Mouse (Mus musculus) embryonic facial prominence, embryonic 11.5 days (tissue): ENCODE results near the gene Pfdn5. TPM values are rescaled to one million over a fixed set of nuclear protein-coding genes. Genes with fewer than 3 reads are reported as not detected.

ENCODE experiments used
- ATAC-seq: fragments of 200-750 bp; cut with Nextera tagmentation; replicated peaks from 2 replicates; pipeline ENCODE4 v1.8.0; 2017; ENCODE audit warnings: low read depth; ENCODE audit not compliant: insufficient number of reproducible peaks, low FRiP score, low TSS enrichment
- DNase-seq: peaks from one replicate; pipeline ENCODE4 v3.0.0-alpha.2; 2015; ENCODE audit warnings: low spot score
- H3K27ac ChIP-seq: fragments of 300-500 bp; sonication (generic); replicated peaks from 2 replicates; pipeline ENCODE4 v1.5.1; 2014; ENCODE audit warnings: mild to moderate bottlenecking, low read depth, low read length, control low read depth
- H3K27me3 ChIP-seq: fragments of 300-500 bp; sonication (generic); 2 replicates; pipeline ENCODE4 v1.6.1; 2014; ENCODE audit warnings: mild to moderate bottlenecking, low read length, moderate library complexity, mixed read lengths; ENCODE audit not compliant: control insufficient read depth, insufficient read depth
- H3K36me3 ChIP-seq: fragments of 300-500 bp; sonication (generic); replicated peaks from 2 replicates; pipeline ENCODE4 v1.6.1; 2014; ENCODE audit warnings: low read depth, mild to moderate bottlenecking, low read length, moderate library complexity, mixed read lengths; ENCODE audit not compliant: control insufficient read depth, insufficient read depth
- H3K4me1 ChIP-seq: fragments of 300-500 bp; sonication (generic); 2 replicates; pipeline ENCODE4 v1.6.1; 2014; ENCODE audit warnings: low read length, mixed read lengths; ENCODE audit not compliant: control insufficient read depth, insufficient read depth
- H3K4me2 ChIP-seq: fragments of 300-500 bp; sonication (generic); 2 replicates; pipeline ENCODE4 v1.6.1; 2014; ENCODE audit warnings: low read depth, mild to moderate bottlenecking, control low read depth, low read length, moderate library complexity
- H3K4me3 ChIP-seq: fragments of 300-500 bp; sonication (generic); 2 replicates; pipeline ENCODE4 v1.5.1; 2014; ENCODE audit warnings: low read depth, low read length, control low read depth
- H3K9ac ChIP-seq: fragments of 300-500 bp; sonication (generic); replicated peaks from 2 replicates; pipeline ENCODE4 v1.6.1; 2014; ENCODE audit warnings: mild to moderate bottlenecking, control low read depth, low read length
- H3K9me3 ChIP-seq: fragments of 300-500 bp; sonication (generic); replicated peaks from 2 replicates; pipeline ENCODE4 v1.6.1; 2016; ENCODE audit warnings: mild to moderate bottlenecking, low read length, inconsistent platforms, mixed read lengths; ENCODE audit not compliant: control insufficient read depth
- WGBS: fragments of 180-500 bp; shearing (Covaris S2); extraction: QIAGEN DNeasy Blood & Tissue Kit; methylation state at CpG from one replicate; pipeline ENCODE4 v1.1.7; 2014; 5-methylcytosine and 5-hydroxymethylcytosine counted together
- polyA plus RNA-seq: library from polyadenylated mRNA; unstranded; fragments of >200 nt; fragmentation: Nextera tagmentation; extraction: Ambion mirVana; gene quantifications from 2 replicates; pipeline ENCODE4 v1.2.1, GENCODE M21; 2014

The Pfdn5 gene
- polyA plus RNA-seq, 1 experiment from 2014 or later, result 453 TPM

- H3K9me3 ChIP-seq, result no peaks in the 10 kb centered on the region
- H3K27me3 ChIP-seq, result no peaks in the 10 kb centered on the region
- no peaks in the 10 kb centered on the region for H3K36me3 ChIP-seq
- no peaks in the 10 kb centered on the region for H3K4me1 ChIP-seq
- DNase-seq (peak; percentile 59), ATAC-seq (no peak)
- H3K27ac ChIP-seq, result no peak overlapping the region
- no peak overlapping the region for H3K4me3 ChIP-seq
- no peak overlapping the region for H3K9ac ChIP-seq
- H3K4me2 ChIP-seq, result no peak overlapping the region
Measured at GRCm38 (mm10) chr15:102287395-102287794, 38.5 kb upstream of the Pfdn5 start.

- Histone ChIP-seq H3K4me2 (peak within 1 kb of the TSS; percentile 84), H3K27me3 (no peaks in the 10 kb centered on the region), H3K9me3 (no peaks in the 10 kb centered on the region), H3K4me3 (peak within 1 kb of the TSS; percentile 82), H3K36me3 (peaks cover 9% of the 10 kb centered on the region), H3K9ac (peak within 1 kb of the TSS; percentile 69), H3K4me1 (no peaks in the 10 kb centered on the region; the same call in 1 of the 2 replicates), H3K27ac (0 out of 2 replicates have a peak within 1 kb of the TSS, but pooled peaks have one; percentile 49)
- ATAC-seq (peak; percentile 93), DNase-seq (peak; percentile 98)
- WGBS, result 8% methylated on average over 25 of the region's 25 CpGs
Measured at GRCm38 (mm10) chr15:102295633-102296367, 30.1 kb upstream of the Pfdn5 start, which contains the start of gene Espl1. Gene Espl1 (plus strand): TSS chr15:102296266.

DNA sequence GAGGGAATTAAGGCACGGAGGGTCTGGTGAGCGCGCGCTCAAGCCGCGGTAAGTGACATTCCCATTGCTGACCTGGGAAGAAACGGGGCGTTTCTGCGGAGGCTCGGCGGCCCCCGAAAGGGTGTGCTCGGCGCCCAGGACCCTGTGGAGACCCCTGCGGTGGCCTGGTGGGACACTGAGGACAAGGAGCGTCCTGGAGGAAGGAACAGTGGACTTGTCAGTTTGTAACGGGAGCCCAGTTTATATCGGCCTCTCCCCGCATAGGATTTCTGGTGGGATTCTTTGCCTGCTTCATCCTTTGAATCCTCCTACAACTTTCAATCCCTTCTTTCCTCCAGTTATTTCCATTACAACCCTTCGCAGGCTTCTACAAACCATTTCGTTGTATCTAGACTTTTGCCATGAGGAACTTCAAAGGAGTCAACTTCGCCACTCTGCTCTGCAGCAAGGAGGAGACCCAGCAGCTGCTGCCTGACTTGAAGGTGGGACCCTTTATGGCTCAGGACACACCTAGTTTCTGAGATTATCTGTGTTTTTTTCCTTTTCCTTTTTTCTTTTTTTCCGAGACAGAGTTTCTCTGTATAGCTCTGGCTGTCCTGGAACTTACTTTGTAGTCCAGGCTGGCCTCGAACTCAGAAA, 29.4 kb upstream of the Pfdn5 start:
- Histone ChIP-seq H3K36me3 (peaks cover 9% of the 10 kb centered on the region), H3K27me3 (no peaks in the 10 kb centered on the region), H3K9ac (peak overlapping the region; percentile 69), H3K4me2 (peak overlapping the region; percentile 84), H3K9me3 (no peaks in the 10 kb centered on the region), H3K4me1 (no peaks in the 10 kb centered on the region; the same call in 1 of the 2 replicates), H3K27ac (0 out of 2 replicates have a peak overlapping the region, but pooled peaks have one; percentile 49), H3K4me3 (peak overlapping the region; percentile 82)
- peak; percentile 24; the same call in 1 of the 2 replicates for ATAC-seq
- no peak for DNase-seq
- 5% methylated on average over 24 of the region's 24 CpGs for WGBS

GRCm38 (mm10) chr15:102302542-102302941, 23.4 kb upstream of the Pfdn5 start:
- Histone ChIP-seq H3K9me3 (no peaks in the 10 kb centered on the region), H3K9ac (no peak overlapping the region), H3K4me2 (no peak overlapping the region), H3K4me3 (no peak overlapping the region), H3K27ac (no peak overlapping the region), H3K36me3 (peaks cover 14% of the 10 kb centered on the region), H3K27me3 (no peaks in the 10 kb centered on the region), H3K4me1 (no peaks in the 10 kb centered on the region)
- no peak for DNase-seq
- no peak for ATAC-seq
- WGBS, result 94% methylated on average over 6 of the region's 6 CpGs

DNA sequence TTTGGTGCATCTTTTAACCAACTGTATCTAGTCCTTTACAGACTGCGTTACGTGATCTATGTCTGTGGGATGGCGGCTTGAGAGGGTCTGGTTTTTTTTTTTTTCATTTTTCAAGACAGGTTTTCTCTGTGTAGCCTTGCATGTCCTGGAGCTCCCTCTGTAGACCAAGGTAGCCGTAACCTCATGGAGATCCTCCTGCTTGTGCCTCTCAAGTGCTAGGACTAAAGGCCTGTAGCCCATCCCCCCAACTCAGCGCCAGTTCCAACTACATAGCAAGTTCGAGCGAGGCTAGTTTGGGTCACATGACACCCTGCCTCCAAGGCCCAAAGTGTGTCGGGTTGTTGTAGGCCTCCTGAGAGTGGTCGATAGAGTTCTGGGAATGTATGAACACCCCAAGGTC, 17.2 kb upstream of the Pfdn5 start:
- peaks cover 10% of the 10 kb centered on the region for H3K36me3 ChIP-seq
- no peak overlapping the region for H3K27ac ChIP-seq
- no peaks in the 10 kb centered on the region for H3K27me3 ChIP-seq

DNA sequence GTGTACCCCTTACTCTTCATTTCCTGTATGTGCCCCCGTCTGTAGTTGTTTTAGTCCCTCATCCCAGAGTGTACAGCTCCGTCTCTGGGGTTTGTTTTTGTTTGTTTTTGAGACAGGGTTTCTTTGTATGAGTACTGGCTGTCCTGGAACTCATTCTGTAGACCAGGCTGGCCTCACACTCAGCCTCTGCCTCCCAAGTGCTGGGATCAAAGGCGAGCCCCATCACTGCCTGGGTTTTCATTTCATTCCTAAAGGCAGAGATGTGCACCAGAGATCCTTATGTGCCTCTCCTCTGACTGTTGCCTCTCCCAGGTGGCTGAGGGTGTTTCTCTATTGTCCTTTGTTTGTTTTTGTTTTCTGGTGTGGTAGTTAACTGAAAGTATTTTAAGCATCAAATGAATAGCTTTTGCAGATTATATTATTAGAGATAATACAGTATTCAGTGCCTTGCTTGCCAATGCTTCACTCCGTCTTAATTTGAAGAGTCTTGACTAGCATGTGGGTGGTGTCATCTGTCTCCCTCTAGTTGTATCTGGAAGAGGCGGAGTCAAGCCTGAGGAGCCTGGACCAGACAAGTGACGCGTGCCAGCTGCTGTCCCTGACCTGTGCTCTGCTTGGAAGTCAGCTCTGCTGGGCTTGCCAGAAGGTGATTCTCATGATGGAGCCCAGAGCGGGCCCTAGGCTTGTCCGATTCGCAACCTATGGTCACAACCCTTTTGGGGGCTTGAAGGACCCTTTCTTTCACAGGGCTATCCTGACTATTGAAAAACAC, 15.7 kb upstream of the Pfdn5 start:
- DNase-seq (no peak), ATAC-seq (no peak)
- H3K4me1 ChIP-seq, result no peaks in the 10 kb centered on the region
- H3K9me3 ChIP-seq, result no peaks in the 10 kb centered on the region
- no peak overlapping the region for H3K4me2 ChIP-seq
- H3K27ac ChIP-seq, result no peak overlapping the region
- no peak overlapping the region for H3K9ac ChIP-seq
- H3K4me3 ChIP-seq, result no peak overlapping the region
- 74% methylated on average over 10 of the region's 10 CpGs for WGBS
- no peaks in the 10 kb centered on the region for H3K27me3 ChIP-seq
- H3K36me3 ChIP-seq, result peaks cover 10% of the 10 kb centered on the region

More for the DNA sequence above, 17.2 kb upstream of the Pfdn5 start:
- Histone ChIP-seq H3K4me2 (no peak overlapping the region), H3K9ac (no peak overlapping the region), H3K4me3 (no peak overlapping the region), H3K9me3 (no peaks in the 10 kb centered on the region), H3K4me1 (no peaks in the 10 kb centered on the region)
- ATAC-seq (no peak), DNase-seq (no peak)
- 85% methylated on average over 9 of the region's 9 CpGs for WGBS

GRCm38 (mm10) chr15:102311489-102311888, 14.4 kb upstream of the Pfdn5 start:
- Histone ChIP-seq H3K27ac (no peak overlapping the region), H3K9me3 (no peaks in the 10 kb centered on the region)
- ATAC-seq, result no peak

More at GRCm38 (mm10) chr15:102311489-102311888, 14.4 kb upstream of the Pfdn5 start:
- Histone ChIP-seq H3K36me3 (peaks cover 12% of the 10 kb centered on the region), H3K4me2 (no peak overlapping the region), H3K27me3 (no peaks in the 10 kb centered on the region), H3K9ac (no peak overlapping the region), H3K4me3 (no peak overlapping the region), H3K4me1 (no peaks in the 10 kb centered on the region)
- DNase-seq, result no peak
